Mouse (Mus musculus): ENCODE measurements at regions not wholly inside any gene's neighbourhood (a gene's known extent, or its start where the extent isn't known, plus 50 kb on each side); places are given as distances from the start of the nearest gene placed in this dataset.

GRCm38 (mm10) chr14:25126544-25126943 is 332.4 kb upstream of the Zmiz1 start:
- Histone ChIP-seq H3K4me3 (ENCODE audit: insufficient read depth, low read depth, low read length) (no peak overlapping the region), H3K27ac (ENCODE audit: insufficient read depth, low read depth, low read length) (peak overlapping the region; percentile 49; the same call in 1 of the 2 replicates), H3K4me1 (ENCODE audit: control insufficient read depth, insufficient read depth, low read length) (peaks cover 27% of the 10 kb centered on the region)
- 55% methylated on average over 7 of the region's 7 CpGs for WGBS
- no peak for TF ChIP-seq POLR2A (IDR thresholded peaks at IDR 0.05; ENCODE audit: insufficient read depth, low read depth, low read length)
- TF ChIP-seq CTCF (IDR thresholded peaks at IDR 0.05; ENCODE audit: insufficient read depth, low read depth, low read length) = no peak

GRCm38 (mm10) chr14:25127544-25128159 is 331.3 kb upstream of the Zmiz1 start:
- peaks cover 27% of the 10 kb centered on the region for H3K4me1 ChIP-seq (ENCODE audit: control insufficient read depth, insufficient read depth, low read length)
- H3K27ac ChIP-seq (ENCODE audit: insufficient read depth, low read depth, low read length) = peak overlapping the region; percentile 71
- 11% methylated on average over 14 of the region's 14 CpGs for WGBS
- peak overlapping the region; percentile 23 for H3K4me3 ChIP-seq (ENCODE audit: insufficient read depth, low read depth, low read length)
- TF ChIP-seq POLR2A (IDR thresholded peaks at IDR 0.05; ENCODE audit: insufficient read depth, low read depth, low read length) (no peak), CTCF (IDR thresholded peaks at IDR 0.05; ENCODE audit: insufficient read depth, low read depth, low read length) (no peak)

GRCm38 (mm10) chr14:25128160-25128547 is 330.8 kb upstream of the Zmiz1 start:
- Histone ChIP-seq H3K27ac (ENCODE audit: insufficient read depth, low read depth, low read length) (peak overlapping the region; percentile 71), H3K4me1 (ENCODE audit: control insufficient read depth, insufficient read depth, low read length) (peaks cover 27% of the 10 kb centered on the region), H3K4me3 (ENCODE audit: insufficient read depth, low read depth, low read length) (peak overlapping the region; percentile 23)
- TF ChIP-seq POLR2A (IDR thresholded peaks at IDR 0.05; ENCODE audit: insufficient read depth, low read depth, low read length) = no peak
- no peak for TF ChIP-seq CTCF (IDR thresholded peaks at IDR 0.05; ENCODE audit: insufficient read depth, low read depth, low read length)
- WGBS = 53% methylated on average over 6 of the region's 6 CpGs

- H3K4me3 ChIP-seq (ENCODE audit: insufficient read depth, low read depth, low read length) = no peak overlapping the region
- no peak for TF ChIP-seq POLR2A (IDR thresholded peaks at IDR 0.05; ENCODE audit: insufficient read depth, low read depth, low read length)
- no peak for TF ChIP-seq CTCF (IDR thresholded peaks at IDR 0.05; ENCODE audit: insufficient read depth, low read depth, low read length)
- WGBS = 33% methylated on average over 3 of the region's 3 CpGs
- H3K27ac ChIP-seq (ENCODE audit: insufficient read depth, low read depth, low read length) = no peak overlapping the region
- H3K4me1 ChIP-seq (ENCODE audit: control insufficient read depth, insufficient read depth, low read length) = peaks cover 17% of the 10 kb centered on the region
Observed at GRCm38 (mm10) chr14:25135371-25135770, 323.6 kb upstream of the Zmiz1 start.

GRCm38 (mm10) chr14:25137312-25137711 is 321.7 kb upstream of the Zmiz1 start:
- H3K4me1 ChIP-seq (ENCODE audit: control insufficient read depth, insufficient read depth, low read length) = peaks cover 17% of the 10 kb centered on the region
- no peak overlapping the region for H3K4me3 ChIP-seq (ENCODE audit: insufficient read depth, low read depth, low read length)
- TF ChIP-seq POLR2A (IDR thresholded peaks at IDR 0.05; ENCODE audit: insufficient read depth, low read depth, low read length) = no peak
- no peak for TF ChIP-seq CTCF (IDR thresholded peaks at IDR 0.05; ENCODE audit: insufficient read depth, low read depth, low read length)
- 81% methylated on average over 8 of the region's 8 CpGs for WGBS
- H3K27ac ChIP-seq (ENCODE audit: insufficient read depth, low read depth, low read length) = no peak overlapping the region

GRCm38 (mm10) chr14:25138485-25138884 is 320.5 kb upstream of the Zmiz1 start:
- whole genome bisulfite sequencing = 60% methylated on average over 3 of the region's 3 CpGs
- no peak for TF ChIP-seq POLR2A (IDR thresholded peaks at IDR 0.05; ENCODE audit: insufficient read depth, low read depth, low read length)
- TF ChIP-seq CTCF (IDR thresholded peaks at IDR 0.05; ENCODE audit: insufficient read depth, low read depth, low read length) = no peak
- Histone ChIP-seq H3K4me3 (ENCODE audit: insufficient read depth, low read depth, low read length) (no peak overlapping the region), H3K27ac (ENCODE audit: insufficient read depth, low read depth, low read length) (no peak overlapping the region), H3K4me1 (ENCODE audit: control insufficient read depth, insufficient read depth, low read length) (peaks cover 17% of the 10 kb centered on the region)

- H3K4me1 ChIP-seq (ENCODE audit: control insufficient read depth, insufficient read depth, low read length) = peaks cover 6% of the 10 kb centered on the region
- no peak overlapping the region for H3K4me3 ChIP-seq (ENCODE audit: insufficient read depth, low read depth, low read length)
- no peak overlapping the region for H3K27ac ChIP-seq (ENCODE audit: insufficient read depth, low read depth, low read length)
- TF ChIP-seq CTCF (IDR thresholded peaks at IDR 0.05; ENCODE audit: insufficient read depth, low read depth, low read length) = no peak
- no peak for TF ChIP-seq POLR2A (IDR thresholded peaks at IDR 0.05; ENCODE audit: insufficient read depth, low read depth, low read length)
- 72% methylated on average over 9 of the region's 9 CpGs for WGBS
Observed at GRCm38 (mm10) chr14:25141933-25142332, 317.1 kb upstream of the Zmiz1 start.

- no peak overlapping the region for H3K4me3 ChIP-seq (ENCODE audit: insufficient read depth, low read depth, low read length)
- H3K4me1 ChIP-seq (ENCODE audit: control insufficient read depth, insufficient read depth, low read length) = no peaks in the 10 kb centered on the region
- no peak overlapping the region for H3K27ac ChIP-seq (ENCODE audit: insufficient read depth, low read depth, low read length)
- WGBS = 86% methylated on average over 4 of the region's 4 CpGs
- TF ChIP-seq POLR2A (IDR thresholded peaks at IDR 0.05; ENCODE audit: insufficient read depth, low read depth, low read length) = no peak
- no peak for TF ChIP-seq CTCF (IDR thresholded peaks at IDR 0.05; ENCODE audit: insufficient read depth, low read depth, low read length)
Observed at GRCm38 (mm10) chr14:25143051-25143450, 315.9 kb upstream of the Zmiz1 start.

GRCm38 (mm10) chr14:25147731-25148130 is 311.3 kb upstream of the Zmiz1 start:
- WGBS = 82% methylated on average over 2 of the region's 2 CpGs
- Histone ChIP-seq H3K4me3 (ENCODE audit: insufficient read depth, low read depth, low read length) (no peak overlapping the region), H3K27ac (ENCODE audit: insufficient read depth, low read depth, low read length) (no peak overlapping the region), H3K4me1 (ENCODE audit: control insufficient read depth, insufficient read depth, low read length) (no peaks in the 10 kb centered on the region)
- TF ChIP-seq POLR2A (IDR thresholded peaks at IDR 0.05; ENCODE audit: insufficient read depth, low read depth, low read length) (no peak), CTCF (IDR thresholded peaks at IDR 0.05; ENCODE audit: insufficient read depth, low read depth, low read length) (no peak)

Data from olfactory bulb, adult 2 months (tissue).